In the genomic region with DNA sequence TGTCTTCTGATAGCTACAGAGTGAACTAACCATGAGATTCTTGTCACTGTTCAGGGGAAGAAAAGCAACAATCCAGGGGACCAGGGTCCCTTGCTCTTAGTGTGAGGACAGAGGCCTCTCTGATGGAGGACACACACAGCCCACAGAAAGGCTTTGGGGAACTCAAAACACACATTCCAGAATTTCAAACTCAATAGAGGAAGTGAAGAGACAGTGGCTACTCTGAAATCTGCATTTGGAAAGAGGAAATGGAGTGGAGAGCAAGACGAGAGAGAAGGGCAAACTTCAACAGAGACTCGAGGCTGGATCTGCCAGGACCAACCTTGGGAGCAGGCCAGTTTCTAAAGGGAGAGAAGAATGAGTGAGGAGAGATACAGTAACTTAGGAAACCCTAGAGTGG, we compare ENCODE assay signal across 28 mouse cellular contexts.
DNase-seq lines count a peak whose midpoint lies in the region; ATAC-seq and TF ChIP-seq lines count a peak whose summit lies in the region.
"Had no signal": no experiment of that assay in that cellular context is flagged by ENCODE, and none has a peak within 500 bp of the region (broad histone marks: within the 10 kb centered on the region; RNA-seq: fewer than 3 reads in every experiment).

No protein-coding gene starts in this region.

- no peaks in the 10 kb centered on the region for H3K27me3 ChIP-seq in lung, postnatal 0 days (replicated peaks; ENCODE audit: insufficient read depth, low read length)
- H3K27me3 ChIP-seq: intestine, embryonic 15.5 days; liver, embryonic 13.5 days; midbrain, embryonic 15.5 days; neural tube, embryonic 13.5 days had no signal

- no peaks in the 10 kb centered on the region for H3K9me3 ChIP-seq in lung, postnatal 0 days (ENCODE audit: low read length)
- H3K9me3 ChIP-seq: embryonic facial prominence, embryonic 10.5 days; heart, embryonic 12.5 days; hindbrain, embryonic 10.5 days; intestine, embryonic 15.5 days; limb, embryonic 10.5 days; liver, embryonic 13.5 days; midbrain, embryonic 15.5 days; neural tube, embryonic 13.5 days had no signal

- no peak for TF ChIP-seq EP300 in lung, postnatal 0 days (IDR thresholded peaks at IDR 0.05)

- TF ChIP-seq POLR2A in lung, adult 2 months (IDR thresholded peaks at IDR 0.05; ENCODE audit: borderline replicate concordance, extremely low read depth, low read depth, low read length): no peak

- TF ChIP-seq CTCF in lung, postnatal 0 days (IDR thresholded peaks at IDR 0.05): no peak
- no peak for TF ChIP-seq CTCF in lung, adult 2 months (IDR thresholded peaks at IDR 0.05; ENCODE audit: insufficient read depth, low read length)

- H3K4me1 ChIP-seq in lung, postnatal 0 days (ENCODE audit: insufficient read depth, low read depth, low read length): no peaks in the 10 kb centered on the region
- peaks cover 1% of the 10 kb centered on the region; the same call in 1 of the 2 replicates for H3K4me1 ChIP-seq in lung, adult 2 months (ENCODE audit: control insufficient read depth, insufficient read depth, low read length)
- H3K4me1 ChIP-seq: heart, embryonic 12.5 days; intestine, embryonic 15.5 days; neural tube, embryonic 13.5 days had no signal

- H3K9ac ChIP-seq in lung, postnatal 0 days (replicated peaks; ENCODE audit: low read depth): no peak overlapping the region
- H3K9ac ChIP-seq: forebrain, postnatal 0 days; heart, embryonic 12.5 days; intestine, embryonic 15.5 days; liver, embryonic 13.5 days; midbrain, embryonic 15.5 days; neural tube, embryonic 13.5 days had no signal

- H3K4me3 ChIP-seq in lung, postnatal 0 days (ENCODE audit: low read depth, low read length): no peak overlapping the region
- H3K4me3 ChIP-seq in lung, adult 2 months (replicated peaks; ENCODE audit: extremely low read depth, low read depth, low read length): no peak overlapping the region
- H3K4me3 ChIP-seq: embryonic facial prominence, embryonic 10.5 days; heart, embryonic 12.5 days; hindbrain, embryonic 10.5 days; intestine, embryonic 15.5 days; limb, embryonic 10.5 days; liver, embryonic 13.5 days; midbrain, embryonic 15.5 days; myocyte; neural tube, embryonic 13.5 days had no signal

- H3K36me3 ChIP-seq in lung, postnatal 0 days (ENCODE audit: insufficient read depth, low read length): no peaks in the 10 kb centered on the region
- H3K36me3 ChIP-seq: embryonic facial prominence, embryonic 10.5 days; heart, embryonic 12.5 days; hindbrain, embryonic 10.5 days; intestine, embryonic 15.5 days; limb, embryonic 10.5 days; liver, embryonic 13.5 days; midbrain, embryonic 15.5 days; neural tube, embryonic 13.5 days had no signal

- no peak overlapping the region for H3K27ac ChIP-seq in lung, postnatal 0 days (ENCODE audit: low read length)
- H3K27ac ChIP-seq: embryonic facial prominence, embryonic 10.5 days; hindbrain, embryonic 10.5 days; intestine, embryonic 15.5 days; limb, embryonic 10.5 days; liver, embryonic 13.5 days; midbrain, embryonic 15.5 days; neural tube, embryonic 13.5 days had no signal

- DNase-seq in heart, adult 8-10 months (ENCODE audit: low spot score): peak; percentile 7
- DNase-seq in heart, adult 11 months: no peak
- DNase-seq in lung, postnatal 0 days (ENCODE audit: low spot score): peak; percentile 11
- DNase-seq in lung, adult 2 months: no peak
- DNase-seq in spleen, postnatal 14 days (ENCODE audit: low spot score in 2 of 2): no peak
- DNase-seq in yolk sac, embryonic 10.5 days (ENCODE audit: low spot score): no peak
- DNase-seq: adrenal gland, adult 2 months; cerebellum, adult 9-11 months; forebrain, postnatal 0 days; heart, postnatal 10 days; kidney, adult 8-10 months; kidney, postnatal 25 days; liver, embryonic 13.5 days; retina, postnatal 1 day; right cerebral cortex, postnatal 25 days; thymus, postnatal 14 days had no signal

- 24% methylated on average over 2 of the region's 2 CpGs for WGBS in lung, postnatal 0 days
- WGBS in lung, adult 2 months: 27% methylated on average over 2 of the region's 2 CpGs

- H3K4me2 ChIP-seq in lung, postnatal 0 days (replicated peaks; ENCODE audit: low read depth, low read length): no peak overlapping the region
- H3K4me2 ChIP-seq: heart, embryonic 12.5 days; intestine, embryonic 15.5 days; liver, embryonic 13.5 days; midbrain, embryonic 15.5 days; neural tube, embryonic 13.5 days had no signal

- no peak for ATAC-seq in lung, postnatal 0 days
- peak; percentile 30; the same call in 1 of the 2 replicates for ATAC-seq in common myeloid progenitor, adult 5-6 weeks (replicated peaks; ENCODE audit: low read depth, poor library complexity, severe bottlenecking)
- ATAC-seq in megakaryocyte progenitor cell, adult 5-6 weeks (replicated peaks; ENCODE audit: poor library complexity): peak; percentile 54
- ATAC-seq: CD4-positive, CD25-positive, alpha-beta regulatory T cell, adult 4 months; forebrain, postnatal 0 days; hindbrain, embryonic 16.5 days; intestine, embryonic 15.5 days; midbrain, embryonic 15.5 days had no signal

Comparison
In these comparisons a context has a peak if more than half of its experiments do, and no peak if none do; other contexts are left out.
1. DNase-seq: peak in heart, adult 8-10 months (single experiment) and lung, postnatal 0 days (single experiment); none in heart, adult 11 months (single experiment), lung, adult 2 months (single experiment), spleen, postnatal 14 days (0 of 2) and yolk sac, embryonic 10.5 days (single experiment).